Mouse (Mus musculus) spleen, postnatal 4 days (tissue): Measurements from ENCODE around the gene Rabl2.
A peak's percentile ranks its signal among the peaks of the same experiment; 100 is the strongest.

Source experiments
- DNase-seq, 2 experiments: peaks; one replicate each; pipeline ENCODE4 v3.0.0; 2022; ENCODE audit warnings: low spot score in 2 of 2

The Rabl2 gene

GRCm38 (mm10) chr15:89591723-89592455, at the start of gene Rabl2:
Gene Rabl2, minus strand, starts transcription at chr15:89591923.
- DNase-seq: peak; percentile 79 to 89

GRCm38 (mm10) chr15:89623626-89623959, 31.9 kb upstream of the Rabl2 start:
- DNase-seq: peak in 1 of 2 experiments; percentile 66

GRCm38 (mm10) chr15:89622959-89623625, 31.4 kb upstream of the Rabl2 start:
- DNase-seq: no peak

- no peak for DNase-seq
These were observed 30.7 kb upstream of the Rabl2 start for GRCm38 (mm10) chr15:89622312-89622958.

GRCm38 (mm10) chr15:89607888-89608287, 16.2 kb upstream of the Rabl2 start:
- no peak for DNase-seq

- no peak for DNase-seq
These were observed 15.8 kb upstream of the Rabl2 start for GRCm38 (mm10) chr15:89607480-89607879.

- no peak for DNase-seq
These were observed 14.3 kb upstream of the Rabl2 start for GRCm38 (mm10) chr15:89605822-89606570.

- DNase-seq: peak in 1 of 2 experiments; percentile 8
These were observed 825 bp upstream of the Rabl2 start for GRCm38 (mm10) chr15:89592548-89592947.

- no peak for DNase-seq
These were observed 406 bp downstream of the Rabl2 start for GRCm38 (mm10) chr15:89591317-89591716.

GRCm38 (mm10) chr15:89589146-89589545, 2.6 kb downstream of the Rabl2 start:
- no peak for DNase-seq

- DNase-seq: no peak
These were observed 6.1 kb downstream of the Rabl2 start for GRCm38 (mm10) chr15:89585631-89586030.

GRCm38 (mm10) chr15:89585101-89585500, 6.6 kb downstream of the Rabl2 start:
- DNase-seq: no peak

- DNase-seq: no peak
These were observed 9.2 kb downstream of the Rabl2 start for GRCm38 (mm10) chr15:89582494-89582893.

- no peak for DNase-seq
These were observed 19.6 kb downstream of the Rabl2 start for GRCm38 (mm10) chr15:89572147-89572546.

GRCm38 (mm10) chr15:89568114-89568513, 23.6 kb downstream of the Rabl2 start, which contains the start of gene Acr:
Gene Acr, plus strand, starts transcription at chr15:89568326.
- DNase-seq: no peak

GRCm38 (mm10) chr15:89559202-89559731, 32.5 kb downstream of the Rabl2 start:
- no peak for DNase-seq

- no peak for DNase-seq
These were observed 33.7 kb downstream of the Rabl2 start for GRCm38 (mm10) chr15:89557996-89558390.

- no peak for DNase-seq
These were observed 34.3 kb downstream of the Rabl2 start for GRCm38 (mm10) chr15:89557179-89557995.

- no peak for DNase-seq
These were observed 35.1 kb downstream of the Rabl2 start for GRCm38 (mm10) chr15:89556401-89557178.

GRCm38 (mm10) chr15:89555591-89555990, 36.1 kb downstream of the Rabl2 start:
- no peak for DNase-seq
